Mouse (Mus musculus) right cerebral cortex, postnatal 4 days (tissue): ENCODE measurements around the gene Cited4.
A peak's percentile ranks its signal among the peaks of the same experiment; 100 is the strongest.

Source experiments
- DNase-seq: peaks from one replicate; pipeline ENCODE4 v3.0.0-alpha.2; 2022

The Cited4 gene

DNA sequence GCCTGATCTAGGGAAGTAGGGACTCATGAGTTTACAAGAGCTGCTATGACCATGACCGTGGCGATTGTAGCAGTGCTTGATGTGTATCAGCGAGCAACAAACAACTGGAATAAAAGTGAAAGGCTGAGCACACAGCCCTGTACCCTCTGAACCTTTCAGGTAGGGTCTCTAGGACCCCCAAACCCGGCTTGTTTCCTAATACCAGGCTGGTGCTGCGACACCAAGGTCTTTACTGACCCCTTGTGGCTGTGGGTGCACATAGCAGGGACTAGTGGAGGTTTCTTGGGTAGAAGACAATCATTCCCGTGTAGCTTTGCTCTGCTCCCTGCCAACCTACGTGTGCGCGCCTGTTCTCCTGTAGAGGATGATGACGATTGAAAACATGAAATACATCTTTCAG, 15.8 kb downstream of the Cited4 start:
- DNase-seq: peak; percentile 55

- DNase-seq: no peak
Observed at GRCm38 (mm10) chr4:120683278-120683997, 17.1 kb downstream of the Cited4 start.

- no peak for DNase-seq
Observed at GRCm38 (mm10) chr4:120687282-120687681, 20.9 kb downstream of the Cited4 start.

DNA sequence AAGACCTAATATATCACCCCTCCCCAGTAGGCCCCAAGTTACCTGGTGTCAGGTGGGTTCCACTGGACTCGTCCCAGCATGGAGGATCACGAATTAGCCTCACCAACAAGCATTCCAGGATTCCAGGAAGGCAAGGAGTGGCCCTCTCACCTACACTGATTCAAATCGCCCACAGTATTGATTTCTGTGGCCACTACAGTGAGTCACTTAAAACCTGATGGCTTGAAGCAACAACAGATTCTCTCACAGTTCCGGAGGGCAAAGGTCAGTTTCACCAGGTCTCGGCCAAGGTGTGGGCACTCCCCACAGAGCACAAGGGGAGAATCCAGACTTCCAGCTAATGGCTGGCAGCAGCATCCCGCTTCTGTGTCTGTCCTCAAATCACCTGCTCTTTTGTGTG, 22.9 kb downstream of the Cited4 start:
- DNase-seq: no peak

DNA sequence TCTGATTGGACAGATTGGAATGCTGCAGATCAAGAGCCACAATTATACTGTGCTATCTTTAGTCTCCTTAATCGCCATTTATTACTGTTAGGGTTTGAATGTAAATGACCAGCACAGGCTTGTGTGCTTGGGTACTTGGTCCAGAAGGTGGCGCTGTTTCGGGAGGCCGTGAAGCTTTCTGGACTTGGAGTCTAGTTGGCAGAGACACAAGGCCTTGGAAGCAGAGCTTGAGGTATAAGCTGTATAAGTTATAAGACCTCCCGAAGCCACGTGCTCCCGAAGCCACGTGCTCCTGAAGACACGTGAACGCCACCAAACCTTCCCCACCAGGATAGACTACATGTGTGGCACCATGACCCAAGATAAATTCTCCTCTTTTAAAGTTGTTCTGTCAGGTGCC, 26.3 kb downstream of the Cited4 start:
- peak; percentile 72 for DNase-seq

DNA sequence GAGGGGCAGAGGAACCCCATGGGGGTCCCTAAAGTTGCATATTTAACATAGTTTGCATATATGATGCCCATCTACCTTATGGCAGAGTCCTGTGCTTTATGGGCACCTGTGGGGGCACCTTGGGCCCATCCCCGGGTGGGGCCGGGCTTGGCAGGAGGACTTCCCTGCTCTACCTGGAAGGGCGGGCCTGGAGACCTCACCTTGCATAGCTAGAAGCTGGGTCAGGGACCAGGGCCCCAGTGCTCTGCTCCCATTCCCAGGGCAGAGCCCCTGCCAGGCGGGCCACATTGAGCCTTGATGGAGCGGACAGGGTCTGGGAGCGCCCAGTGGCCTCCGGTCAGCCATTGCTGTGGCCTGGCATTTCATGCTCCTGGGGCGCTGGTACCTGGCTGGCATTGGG, 31.0 kb downstream of the Cited4 start:
- DNase-seq: no peak

- DNase-seq: no peak
Observed at GRCm38 (mm10) chr4:120697799-120698484, 31.6 kb downstream of the Cited4 start.

- DNase-seq: no peak
Observed at GRCm38 (mm10) chr4:120701180-120701579, 34.8 kb downstream of the Cited4 start.

GRCm38 (mm10) chr4:120702056-120702455, 35.7 kb downstream of the Cited4 start:
- no peak for DNase-seq

DNA sequence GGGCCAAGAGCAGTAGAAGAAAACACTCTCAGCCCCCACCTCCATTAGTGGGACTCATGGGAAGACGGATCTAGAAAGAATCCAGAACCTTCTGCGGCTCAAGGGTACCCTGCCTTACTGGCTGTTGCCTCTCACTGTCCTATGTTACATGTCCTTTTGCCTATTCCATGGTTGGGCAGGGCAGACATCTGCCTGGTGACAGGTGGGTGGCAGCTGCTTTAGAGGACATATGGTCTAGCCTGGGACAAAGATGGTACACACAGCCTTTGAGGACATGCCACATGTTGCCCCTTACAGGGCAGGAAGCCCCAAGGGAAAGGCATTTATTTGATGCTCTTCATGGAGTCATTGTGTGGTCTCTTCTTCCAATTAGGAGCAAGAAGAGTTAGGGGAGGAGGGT, 36.1 kb downstream of the Cited4 start:
- no peak for DNase-seq

GRCm38 (mm10) chr4:120712236-120712635, 45.9 kb downstream of the Cited4 start:
- DNase-seq: no peak

GRCm38 (mm10) chr4:120713021-120713420, 46.6 kb downstream of the Cited4 start:
- no peak for DNase-seq

DNA sequence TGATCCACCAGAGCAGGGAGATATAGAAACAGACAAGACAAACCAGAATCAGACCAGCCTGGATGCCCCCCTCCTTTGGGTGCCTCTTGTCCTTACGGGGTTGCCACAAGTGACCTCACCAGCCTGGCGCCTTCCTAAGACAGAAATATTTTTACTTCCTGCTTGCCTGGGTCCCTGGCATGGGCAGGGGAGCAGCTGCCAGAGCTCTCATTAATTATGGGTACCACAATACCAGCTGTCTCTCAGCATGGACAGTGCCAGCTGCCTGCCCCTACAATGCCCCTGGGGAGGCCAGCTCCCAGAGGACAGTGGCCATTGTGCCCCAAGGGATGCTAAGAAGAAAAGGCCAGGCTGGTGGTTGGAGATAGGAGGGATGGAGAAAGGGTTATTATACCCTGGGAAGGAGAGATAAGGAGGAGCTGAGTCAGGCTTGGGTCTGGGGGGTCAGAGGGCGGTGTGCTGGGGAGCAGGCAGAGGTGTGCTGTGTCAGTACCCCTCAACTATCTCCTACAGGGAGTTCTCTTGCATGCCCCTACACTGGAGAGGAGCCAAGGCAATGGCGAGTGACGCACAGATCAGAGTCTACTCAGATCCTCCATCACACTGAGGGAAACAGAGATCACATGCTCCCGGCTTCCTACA, 47.6 kb downstream of the Cited4 start:
- DNase-seq: no peak

DNA sequence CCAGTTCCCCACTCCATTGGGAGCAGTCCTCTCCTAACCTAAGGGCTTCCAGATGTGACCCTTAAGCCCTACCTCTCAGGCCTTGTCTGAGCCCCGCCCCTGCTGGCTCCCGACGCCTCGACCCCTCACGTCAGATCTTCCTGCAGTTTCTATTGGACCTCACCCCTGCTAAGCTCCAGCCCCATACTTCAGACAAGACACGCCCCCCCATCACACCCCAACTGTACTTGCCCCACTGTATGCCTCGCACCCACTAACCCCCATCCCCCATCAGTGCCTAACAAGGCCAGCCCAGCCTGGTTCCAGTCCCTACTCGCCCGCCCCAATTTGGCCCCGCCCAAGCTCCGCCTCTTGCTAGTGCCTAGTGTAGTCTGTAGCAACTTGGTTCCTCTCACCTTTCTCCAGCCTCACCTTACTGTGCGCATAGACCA, 49.8 kb downstream of the Cited4 start:
- peak; percentile 47 for DNase-seq

- no peak for DNase-seq
Observed at GRCm38 (mm10) chr4:120716765-120717164, 50.4 kb downstream of the Cited4 start.
